Mouse (Mus musculus) kidney, postnatal 0 days (tissue): ENCODE results near the gene Il25. TPM values are rescaled to one million over a fixed set of nuclear protein-coding genes. Genes with fewer than 3 reads are reported as not detected.
"Not testable (repeated sequence)": the region's sequence is repeated elsewhere in the genome, so short reads cannot be mapped to it uniquely, and the experiment has no call there.

Source experiments
- ATAC-seq: fragments of 200-750 bp; cut with Nextera tagmentation; replicated peaks from 2 replicates; pipeline ENCODE4 v1.8.0; 2017; ENCODE audit warnings: low read depth, moderate number of reproducible peaks, moderate TSS enrichment, moderate library complexity; ENCODE audit not compliant: low FRiP score
- DNase-seq: peaks from one replicate; pipeline ENCODE4 v3.0.0-alpha.2; 2016; ENCODE audit warnings: low spot score
- H3K27ac ChIP-seq: fragments of 300-500 bp; sonication (generic); 2 replicates; pipeline ENCODE4 v1.5.1; 2014; ENCODE audit warnings: mild to moderate bottlenecking
- H3K27me3 ChIP-seq: fragments of 300-500 bp; sonication (generic); 2 replicates; pipeline ENCODE4 v1.6.1; 2014; ENCODE audit warnings: low read length, mixed read lengths; ENCODE audit not compliant: insufficient read depth
- H3K36me3 ChIP-seq: fragments of 300-500 bp; sonication (generic); 2 replicates; pipeline ENCODE4 v1.6.1; 2014; ENCODE audit warnings: low read length, mixed read lengths; ENCODE audit not compliant: insufficient read depth
- H3K4me1 ChIP-seq: fragments of 300-500 bp; sonication (generic); replicated peaks from 2 replicates; pipeline ENCODE4 v1.6.1; 2014; ENCODE audit warnings: antibody characterized with exemption, low read length, mixed read lengths; ENCODE audit not compliant: insufficient read depth
- H3K4me2 ChIP-seq: fragments of 300-500 bp; sonication (generic); 2 replicates; pipeline ENCODE4 v1.6.1; 2014; ENCODE audit warnings: mild to moderate bottlenecking, low read length, moderate library complexity, mixed read lengths
- H3K4me3 ChIP-seq: fragments of 300-500 bp; sonication (generic); replicated peaks from 2 replicates; pipeline ENCODE4 v1.5.1; 2014; ENCODE audit warnings: low read depth, low read length
- H3K9ac ChIP-seq: fragments of 300-500 bp; sonication (generic); 2 replicates; pipeline ENCODE4 v1.6.1; 2014; ENCODE audit warnings: low read depth, low read length
- H3K9me3 ChIP-seq: fragments of 300-500 bp; sonication (generic); replicated peaks from 2 replicates; pipeline ENCODE4 v1.6.1; 2016; ENCODE audit warnings: low read length, inconsistent platforms, mixed read lengths
- CTCF ChIP-seq: IDR thresholded peaks from 2 replicates; pipeline ENCODE4 v1.5.1; 2016; ENCODE audit warnings: antibody characterized with exemption, low read depth, mild to moderate bottlenecking, moderate library complexity
- WGBS: fragments of 180-500 bp; shearing (Covaris S2); extraction: QIAGEN DNeasy Blood & Tissue Kit; methylation state at CpG from one replicate; pipeline ENCODE4 v1.1.7; 2014; 5-methylcytosine and 5-hydroxymethylcytosine counted together
- polyA plus RNA-seq: library from polyadenylated mRNA; unstranded; fragments of >200 nt; fragmentation: Nextera tagmentation; extraction: Ambion mirVana; gene quantifications from 2 replicates; pipeline ENCODE4 v1.2.1, GENCODE M21; 2015

The Il25 gene
- polyA plus RNA-seq, 1 experiment from 2014 or later: 0.11 TPM

DNA sequence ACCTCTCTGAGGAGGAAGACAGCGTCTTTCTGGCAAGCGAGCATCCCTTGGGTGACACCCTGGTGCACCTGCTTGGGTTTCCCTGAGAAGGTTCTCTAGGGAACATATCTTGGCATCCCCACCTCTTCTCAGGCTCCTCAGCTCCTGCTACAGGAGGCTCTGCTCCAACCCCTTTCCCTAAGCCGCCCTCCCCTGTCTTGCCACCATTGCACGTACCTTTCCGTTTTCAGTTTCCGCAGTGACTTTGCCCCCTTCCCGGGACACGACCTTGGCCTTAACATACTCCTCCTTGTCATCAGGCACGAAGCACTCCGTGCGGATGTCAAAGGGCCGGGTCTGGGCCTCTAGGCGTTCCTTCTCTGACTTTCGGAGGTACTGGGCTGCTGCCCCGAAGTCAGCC lies 32.5 kb downstream of the Il25 start:
- WGBS: 73% methylated on average over 15 of the region's 15 CpGs

DNA sequence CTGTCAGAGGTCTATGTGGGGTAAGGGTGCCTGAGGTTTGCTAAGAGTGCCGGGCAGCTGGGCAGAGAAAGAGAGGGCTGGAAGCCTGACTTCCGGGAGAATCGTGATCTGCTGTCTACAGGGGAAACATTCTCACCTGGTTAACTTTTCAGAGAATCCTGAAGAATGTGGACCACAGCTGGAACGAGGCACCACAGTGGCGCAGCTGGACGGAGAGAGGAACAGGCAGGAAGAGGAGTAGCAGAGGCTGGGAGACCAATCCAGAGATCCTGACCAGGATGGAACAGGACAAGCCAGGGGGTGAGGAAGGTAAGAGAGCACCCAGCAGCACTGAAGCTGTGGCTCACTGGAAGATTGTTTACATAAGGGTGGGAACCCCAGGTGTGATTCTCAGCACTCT lies 33.1 kb downstream of the Il25 start:
- no peak overlapping the region for H3K9ac ChIP-seq

More for the DNA sequence above, 32.5 kb downstream of the Il25 start:
- no peak overlapping the region for H3K9ac ChIP-seq
- no peaks in the 10 kb centered on the region for H3K4me1 ChIP-seq
- DNase-seq (no peak), ATAC-seq (no peak)
- no peak overlapping the region for H3K4me2 ChIP-seq
- H3K36me3 ChIP-seq: no peaks in the 10 kb centered on the region
- TF ChIP-seq CTCF: no peak
- no peak overlapping the region for H3K4me3 ChIP-seq
- no peaks in the 10 kb centered on the region for H3K9me3 ChIP-seq
- H3K27ac ChIP-seq: no peak overlapping the region
- H3K27me3 ChIP-seq: no peaks in the 10 kb centered on the region

DNA sequence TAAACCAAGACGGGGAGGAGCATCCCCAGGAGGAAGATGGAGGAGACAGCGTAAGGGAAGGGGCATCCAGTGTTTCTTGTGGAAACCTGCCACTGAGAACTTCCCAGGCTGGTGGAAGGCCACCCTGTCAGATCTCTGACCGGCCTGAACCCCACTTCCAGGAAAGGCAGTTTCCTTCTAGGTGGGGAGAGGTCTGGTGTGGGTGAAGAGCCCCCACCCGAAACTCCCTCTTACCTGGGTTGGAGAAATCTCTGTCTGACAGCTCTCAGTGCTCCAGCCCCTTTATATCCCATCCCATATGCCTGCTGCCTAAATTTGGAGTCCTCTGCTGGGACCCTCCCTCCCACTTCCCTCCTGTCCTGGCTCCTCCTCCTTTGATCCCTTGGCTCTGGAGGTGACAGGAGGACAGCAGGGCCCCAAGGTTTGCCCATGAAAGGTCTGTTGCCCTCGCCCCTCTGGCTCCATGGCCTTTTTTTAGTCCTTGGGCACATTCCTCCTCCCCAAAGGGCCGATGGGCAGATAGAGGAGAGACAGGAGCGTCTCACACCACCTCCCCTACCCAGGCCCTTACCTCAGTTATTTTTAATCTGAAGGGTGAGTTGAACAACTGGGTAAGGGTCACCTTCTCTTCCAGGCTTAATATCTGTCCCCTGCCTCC lies 34.0 kb downstream of the Il25 start, which contains the start of gene Myh6:
Gene Myh6 (minus strand): TSS at position 608 of the 658 bp plus-strand sequence.
- no peak within 1 kb of the TSS for H3K4me3 ChIP-seq
- WGBS: 70% methylated on average over 7 of the region's 7 CpGs
- no peak for DNase-seq
- no peak within 1 kb of the TSS for H3K4me2 ChIP-seq
- H3K9ac ChIP-seq: no peak within 1 kb of the TSS
- no peak within 1 kb of the TSS for H3K27ac ChIP-seq
- H3K36me3 ChIP-seq: no peaks in the 10 kb centered on the region
- H3K9me3 ChIP-seq: no peaks in the 10 kb centered on the region
- H3K27me3 ChIP-seq: no peaks in the 10 kb centered on the region
- no peaks in the 10 kb centered on the region for H3K4me1 ChIP-seq
- no peak for TF ChIP-seq CTCF
- no peak for ATAC-seq

More for the DNA sequence above, 33.1 kb downstream of the Il25 start:
- Histone ChIP-seq H3K27ac (no peak overlapping the region), H3K36me3 (no peaks in the 10 kb centered on the region), H3K4me3 (no peak overlapping the region), H3K4me1 (no peaks in the 10 kb centered on the region), H3K4me2 (no peak overlapping the region), H3K27me3 (no peaks in the 10 kb centered on the region), H3K9me3 (no peaks in the 10 kb centered on the region)
- DNase-seq: no peak
- no peak for ATAC-seq
- 72% methylated on average over 6 of the region's 6 CpGs for WGBS
- no peak for TF ChIP-seq CTCF

DNA sequence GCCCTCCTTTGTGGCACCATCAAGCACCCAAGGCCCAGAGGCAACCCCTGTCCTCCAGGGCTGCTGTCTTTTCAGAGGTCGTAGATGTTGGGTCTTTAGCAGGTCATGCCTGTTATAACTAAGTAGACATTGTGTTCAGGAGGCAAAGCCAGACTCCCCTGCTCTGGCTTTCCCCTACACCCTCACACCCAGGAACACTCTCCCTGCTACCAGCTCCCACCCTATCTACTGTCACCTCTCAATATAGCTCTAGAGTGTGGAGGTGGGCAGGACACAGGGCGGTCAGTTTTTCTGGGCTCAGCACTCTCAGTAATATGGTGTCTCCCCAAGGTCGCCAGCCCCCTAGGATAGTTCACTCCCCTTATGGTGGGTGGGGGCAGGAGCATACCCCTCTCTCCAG lies 35.4 kb downstream of the Il25 start:
- 91% methylated on average over 3 of the region's 3 CpGs for WGBS

DNA sequence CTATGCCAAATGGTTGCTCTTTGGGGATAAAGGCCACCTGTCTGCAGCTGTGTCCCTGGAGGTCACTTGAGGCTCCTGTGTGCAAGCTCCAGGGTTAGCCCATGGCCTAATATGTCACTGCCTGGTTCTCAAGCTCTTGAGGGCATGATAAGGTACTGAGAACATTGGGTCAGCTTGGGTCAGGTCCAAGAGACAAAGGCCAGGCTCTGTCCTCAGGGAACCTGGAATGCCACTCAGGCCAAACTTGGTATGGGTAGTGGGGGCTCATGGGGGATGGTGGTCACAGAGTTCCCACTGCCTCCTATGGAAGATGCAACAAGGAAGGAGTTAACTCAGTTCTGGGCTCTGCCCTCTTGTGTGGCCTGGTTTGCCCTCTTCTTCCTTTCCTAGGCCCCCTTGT lies 35.8 kb downstream of the Il25 start:
- Histone ChIP-seq H3K36me3 (no peaks in the 10 kb centered on the region), H3K9me3 (no peaks in the 10 kb centered on the region), H3K4me2 (no peak overlapping the region), H3K27ac (no peak overlapping the region), H3K4me3 (no peak overlapping the region), H3K4me1 (no peaks in the 10 kb centered on the region), H3K27me3 (no peaks in the 10 kb centered on the region), H3K9ac (no peak overlapping the region)
- DNase-seq: no peak
- no peak for ATAC-seq
- TF ChIP-seq CTCF: no peak

More for the DNA sequence above, 35.4 kb downstream of the Il25 start:
- Histone ChIP-seq H3K9ac (no peak overlapping the region), H3K4me1 (no peaks in the 10 kb centered on the region), H3K9me3 (no peaks in the 10 kb centered on the region), H3K27ac (no peak overlapping the region), H3K4me2 (no peak overlapping the region), H3K27me3 (no peaks in the 10 kb centered on the region), H3K4me3 (no peak overlapping the region), H3K36me3 (no peaks in the 10 kb centered on the region)
- ATAC-seq (no peak), DNase-seq (no peak)
- TF ChIP-seq CTCF: no peak

DNA sequence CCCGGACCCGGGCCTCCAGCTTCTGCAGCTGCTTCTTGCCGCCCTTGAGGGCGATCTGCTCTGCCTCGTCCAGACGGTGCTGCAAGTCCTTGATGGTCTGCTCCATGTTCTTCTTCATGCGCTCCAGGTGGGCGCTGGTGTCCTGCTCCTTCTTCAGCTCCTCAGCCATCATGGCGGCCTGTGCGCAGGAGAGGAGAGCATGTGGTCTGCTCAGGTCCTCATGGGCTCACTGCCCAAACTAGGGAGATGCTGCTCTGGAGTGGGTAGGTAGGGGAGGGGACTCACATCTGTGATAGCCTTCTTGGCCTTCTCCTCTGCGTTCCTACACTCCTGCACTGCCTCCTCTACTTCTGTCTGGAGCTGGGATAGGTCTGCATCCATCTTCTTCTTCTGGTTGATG lies 40.3 kb downstream of the Il25 start:
- not testable (repeated sequence) for ATAC-seq, H3K4me3 ChIP-seq, H3K9me3 ChIP-seq, H3K27me3 ChIP-seq, DNase-seq, H3K4me1 ChIP-seq, H3K27ac ChIP-seq, H3K4me2 ChIP-seq, H3K36me3 ChIP-seq, H3K9ac ChIP-seq
- 94% methylated on average over 8 of the region's 11 CpGs for WGBS
